Mouse (Mus musculus) C2C12 (cell line): ENCODE data around the gene Tmem119.

ENCODE experiments used
- CTCF ChIP-seq: IDR thresholded peaks from one replicate; pipeline ENCODE4 v1.5.1; 2011; ENCODE audit not compliant: control insufficient read depth, insufficient read depth, insufficient read length
- MAX ChIP-seq: IDR thresholded peaks from one replicate; pipeline ENCODE4 v1.6.1; 2011; ENCODE audit warnings: mild to moderate bottlenecking, control low read depth
- USF1 ChIP-seq: IDR thresholded peaks from one replicate; pipeline ENCODE4 v1.6.1; 2011; ENCODE audit warnings: low read depth, mild to moderate bottlenecking, control low read depth, moderate library complexity

GRCm38 (mm10) chr5:113815638-113816152, 15.4 kb upstream of the Tmem119 start:
- no peak for TF ChIP-seq USF1
- TF ChIP-seq CTCF = peak; percentile 71
- no peak for TF ChIP-seq MAX
